Mouse (Mus musculus) cerebellum, adult 2 months (tissue): ENCODE results near the gene Wipf2.

ENCODE experiments used
- CTCF ChIP-seq: fragments of 200-500 bp; IDR thresholded peaks from 2 replicates; pipeline ENCODE4 v1.5.1; 2011; ENCODE audit warnings: low read depth, mild to moderate bottlenecking, control low read depth, low read length, moderate library complexity, borderline replicate concordance; ENCODE audit not compliant: insufficient read depth
- POLR2A ChIP-seq: fragments of 200-500 bp; IDR thresholded peaks from 2 replicates; pipeline ENCODE4 v1.6.1; 2011; ENCODE audit warnings: low read length, control low read depth, borderline replicate concordance; ENCODE audit not compliant: insufficient read depth

GRCm38 (mm10) chr11:98953361-98953760 is 89.9 kb downstream of the Wipf2 start:
- TF ChIP-seq POLR2A (no peak), CTCF (no peak)
